Mouse (Mus musculus) liver, embryonic 11.5 days (tissue): ENCODE measurements around the gene Thbs4. TPM values are rescaled to one million over a fixed set of nuclear protein-coding genes. Genes with fewer than 3 reads are reported as not detected.

Experiments
- ATAC-seq: fragments of 200-750 bp; cut with Nextera tagmentation; replicated peaks from 2 replicates; pipeline ENCODE4 v1.8.0; 2017; ENCODE audit warnings: moderate number of reproducible peaks, mild to moderate bottlenecking, moderate TSS enrichment, moderate library complexity; ENCODE audit not compliant: low FRiP score
- DNase-seq: peaks from one replicate; pipeline ENCODE4 v3.0.0-alpha.2; 2017; ENCODE audit warnings: low spot score
- H3K27ac ChIP-seq: fragments of 300-500 bp; sonication (generic); 2 replicates; pipeline ENCODE4 v1.5.1; 2014; ENCODE audit warnings: mild to moderate bottlenecking, low read depth, low read length, control low read depth
- H3K27me3 ChIP-seq: fragments of 300-500 bp; sonication (generic); replicated peaks from 2 replicates; pipeline ENCODE4 v1.6.1; 2014; ENCODE audit warnings: low read length, mixed read lengths; ENCODE audit not compliant: control insufficient read depth, insufficient read depth
- H3K36me3 ChIP-seq: fragments of 300-500 bp; sonication (generic); 2 replicates; pipeline ENCODE4 v1.6.1; 2014; ENCODE audit warnings: mild to moderate bottlenecking, low read length, moderate library complexity, mixed read lengths; ENCODE audit not compliant: control insufficient read depth, insufficient read depth
- H3K4me1 ChIP-seq: fragments of 300-500 bp; sonication (generic); replicated peaks from 2 replicates; pipeline ENCODE4 v1.6.1; 2014; ENCODE audit warnings: low read length, mixed read lengths; ENCODE audit not compliant: control insufficient read depth, insufficient read depth
- H3K4me2 ChIP-seq: fragments of 300-500 bp; sonication (generic); 2 replicates; pipeline ENCODE4 v1.6.1; 2014; ENCODE audit warnings: mild to moderate bottlenecking, control low read depth, moderate library complexity
- H3K4me3 ChIP-seq: fragments of 300-500 bp; sonication (generic); 2 replicates; pipeline ENCODE4 v1.5.1; 2014; ENCODE audit warnings: low read depth, low read length, control low read depth
- H3K9ac ChIP-seq: fragments of 300-500 bp; sonication (generic); 2 replicates; pipeline ENCODE4 v1.6.1; 2014; ENCODE audit warnings: low read depth, low read length, control low read depth
- H3K9me3 ChIP-seq: fragments of 300-500 bp; sonication (generic); 2 replicates; pipeline ENCODE4 v1.6.1; 2016; ENCODE audit warnings: low read length, inconsistent platforms, mixed read lengths; ENCODE audit not compliant: control insufficient read depth
- WGBS: fragments of 180-500 bp; shearing (Covaris S2); extraction: QIAGEN DNeasy Blood & Tissue Kit; methylation state at CpG from one replicate; pipeline ENCODE4 v1.1.7; 2014; 5-methylcytosine and 5-hydroxymethylcytosine counted together
- polyA plus RNA-seq: library from polyadenylated mRNA; unstranded; fragments of >200 nt; fragmentation: Nextera tagmentation; extraction: Ambion mirVana; gene quantifications from 2 replicates; pipeline ENCODE4 v1.2.1, GENCODE M21; 2014

Thbs4 gene
- polyA plus RNA-seq, 1 experiment from 2014 or later, result 1.6 TPM

DNA sequence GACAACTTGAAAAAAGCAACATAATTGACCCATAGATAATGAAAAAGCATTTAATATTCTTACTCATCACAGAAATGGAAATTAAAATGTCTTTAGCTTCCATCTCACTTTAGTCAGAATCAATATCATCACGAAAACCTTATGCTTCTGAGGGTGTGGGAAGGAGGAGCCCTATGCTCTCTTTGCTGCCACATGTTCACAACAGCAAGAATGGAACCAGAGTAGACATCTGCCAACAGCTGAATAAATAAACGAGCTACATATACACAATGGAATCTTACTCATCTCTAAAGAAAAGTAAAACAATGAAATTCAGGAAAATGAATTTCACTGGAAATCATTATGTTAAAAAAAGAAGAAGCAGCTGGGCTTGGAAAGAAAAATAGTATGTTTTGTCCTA lies 4.2 kb upstream of the Thbs4 start:
- Histone ChIP-seq H3K9ac (no peak overlapping the region), H3K36me3 (no peaks in the 10 kb centered on the region), H3K4me3 (no peak overlapping the region), H3K27ac (no peak overlapping the region), H3K4me2 (no peak overlapping the region), H3K27me3 (peaks cover 21% of the 10 kb centered on the region), H3K9me3 (no peaks in the 10 kb centered on the region), H3K4me1 (no peaks in the 10 kb centered on the region)
- WGBS, result 70% methylated on average over 2 of the region's 2 CpGs
- ATAC-seq (no peak), DNase-seq (no peak)

DNA sequence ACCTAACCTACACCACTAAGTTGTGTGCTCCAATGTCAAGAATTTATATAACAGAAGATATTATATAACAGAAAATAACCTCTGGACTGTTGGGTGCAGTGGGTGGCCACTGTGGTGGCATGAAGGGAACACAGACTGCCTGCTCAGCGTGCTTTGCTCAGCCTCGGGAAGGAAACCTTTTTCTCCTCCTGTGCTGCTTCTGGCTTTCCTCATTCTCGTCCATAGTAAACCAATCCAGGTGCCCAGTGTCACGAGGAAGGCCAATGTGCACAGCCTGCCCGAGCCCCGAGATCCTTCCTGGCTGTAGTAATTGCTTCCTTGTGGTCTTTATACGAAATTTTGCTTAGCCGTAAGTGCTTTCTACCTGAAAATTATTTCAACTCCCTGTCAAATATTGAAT lies 982 bp downstream of the Thbs4 start:
- Histone ChIP-seq H3K4me1 (no peaks in the 10 kb centered on the region), H3K4me2 (no peak overlapping the region), H3K9me3 (no peaks in the 10 kb centered on the region), H3K36me3 (no peaks in the 10 kb centered on the region), H3K4me3 (no peak overlapping the region), H3K27ac (no peak overlapping the region), H3K9ac (no peak overlapping the region), H3K27me3 (peaks cover 34% of the 10 kb centered on the region)
- no peak for ATAC-seq
- DNase-seq, result no peak
- WGBS, result 61% methylated on average over 8 of the region's 8 CpGs

DNA sequence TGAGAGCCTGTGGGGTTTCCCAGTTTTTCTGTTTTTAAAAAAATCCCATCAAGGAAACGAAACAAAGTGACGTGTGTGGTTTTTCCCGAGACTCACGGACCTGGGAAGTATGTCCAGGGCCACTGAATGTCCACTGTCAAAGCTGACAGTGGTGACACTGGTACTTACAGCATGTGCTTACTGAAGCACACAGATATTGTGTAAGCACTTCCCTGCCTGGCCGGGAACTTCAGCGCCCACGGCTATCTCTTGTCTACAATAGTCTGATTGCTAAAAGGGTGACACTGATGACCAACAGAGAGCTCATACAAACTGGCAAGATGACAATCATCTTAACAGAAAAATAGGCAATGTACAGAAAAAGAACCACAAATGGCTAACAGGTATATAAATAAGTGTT lies 3.1 kb downstream of the Thbs4 start:
- H3K9me3 ChIP-seq, result no peaks in the 10 kb centered on the region
- no peak overlapping the region for H3K27ac ChIP-seq
- no peak overlapping the region for H3K4me3 ChIP-seq
- DNase-seq (no peak), ATAC-seq (no peak)
- 67% methylated on average over 7 of the region's 7 CpGs for WGBS
- no peak overlapping the region for H3K9ac ChIP-seq
- H3K27me3 ChIP-seq, result peaks cover 34% of the 10 kb centered on the region
- H3K4me2 ChIP-seq, result no peak overlapping the region
- H3K36me3 ChIP-seq, result no peaks in the 10 kb centered on the region
- H3K4me1 ChIP-seq, result no peaks in the 10 kb centered on the region

DNA sequence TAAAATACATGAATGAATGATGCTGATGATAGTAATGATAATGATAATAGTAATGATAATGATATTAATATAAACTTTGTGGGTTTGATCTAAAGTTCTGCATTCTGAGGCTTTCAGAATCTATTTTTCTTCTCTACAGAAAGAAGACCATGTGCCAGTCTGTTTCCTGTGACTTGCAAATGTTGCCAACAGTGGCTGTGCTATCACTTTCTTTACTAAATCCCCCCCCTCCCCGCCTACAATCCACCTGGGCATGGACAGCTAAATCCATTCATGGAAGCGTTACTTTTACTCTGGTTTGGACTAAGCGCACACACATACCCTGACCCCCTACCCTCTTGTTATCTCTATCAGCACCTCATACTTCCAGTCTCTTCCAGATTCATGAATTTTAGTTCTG lies 10.3 kb downstream of the Thbs4 start:
- Histone ChIP-seq H3K27me3 (no peaks in the 10 kb centered on the region), H3K36me3 (no peaks in the 10 kb centered on the region), H3K9ac (no peak overlapping the region), H3K9me3 (no peaks in the 10 kb centered on the region), H3K27ac (no peak overlapping the region), H3K4me3 (no peak overlapping the region), H3K4me1 (no peaks in the 10 kb centered on the region), H3K4me2 (no peak overlapping the region)
- DNase-seq (no peak), ATAC-seq (no peak)
- WGBS, result 77% methylated on average over 3 of the region's 3 CpGs

DNA sequence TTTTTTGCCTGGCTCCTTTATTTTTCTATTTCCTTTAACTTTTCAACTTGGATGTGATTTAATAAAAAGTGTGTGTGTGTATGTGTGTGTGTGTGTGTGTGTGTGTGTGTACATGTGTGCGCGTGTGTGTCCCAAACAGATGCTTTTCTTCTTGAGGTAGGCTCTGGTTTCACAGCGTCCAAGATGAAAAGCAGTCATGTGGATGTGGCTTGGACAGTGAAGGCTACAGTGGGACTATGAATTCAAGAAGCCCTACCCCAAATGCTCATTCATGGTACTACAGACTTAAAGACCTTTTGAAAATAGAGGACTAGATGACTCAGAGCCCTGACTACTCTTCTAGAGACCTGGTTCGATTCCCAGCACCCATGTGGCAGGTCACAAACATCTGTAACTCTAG lies 11.1 kb downstream of the Thbs4 start:
- Histone ChIP-seq H3K27ac (no peak overlapping the region), H3K4me2 (no peak overlapping the region), H3K9me3 (no peaks in the 10 kb centered on the region), H3K4me3 (no peak overlapping the region), H3K27me3 (no peaks in the 10 kb centered on the region), H3K9ac (no peak overlapping the region), H3K4me1 (no peaks in the 10 kb centered on the region), H3K36me3 (no peaks in the 10 kb centered on the region)
- 88% methylated on average over 4 of the region's 4 CpGs for WGBS
- no peak for DNase-seq
- no peak for ATAC-seq

DNA sequence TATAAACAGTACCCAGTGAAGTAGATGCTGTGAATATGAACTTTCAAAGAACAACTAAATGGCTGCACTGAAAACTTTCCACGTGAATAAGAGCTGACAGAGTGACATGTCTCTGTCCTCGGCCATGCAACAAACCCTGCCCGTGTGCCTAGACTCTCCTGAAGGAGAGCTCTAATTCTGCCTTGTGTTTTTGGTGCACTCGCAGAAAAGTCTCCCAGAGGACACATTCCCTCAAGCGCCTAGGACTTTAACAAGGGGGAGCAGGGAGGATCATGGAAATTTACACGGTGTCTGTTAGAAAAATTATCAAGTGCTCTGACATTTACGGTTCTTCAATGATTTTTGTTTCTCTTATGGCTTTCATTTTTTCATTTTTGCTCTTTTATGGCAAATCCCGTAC lies 13.7 kb downstream of the Thbs4 start:
- no peak overlapping the region for H3K4me2 ChIP-seq
- WGBS, result 72% methylated on average over 8 of the region's 8 CpGs
- DNase-seq, result no peak

DNA sequence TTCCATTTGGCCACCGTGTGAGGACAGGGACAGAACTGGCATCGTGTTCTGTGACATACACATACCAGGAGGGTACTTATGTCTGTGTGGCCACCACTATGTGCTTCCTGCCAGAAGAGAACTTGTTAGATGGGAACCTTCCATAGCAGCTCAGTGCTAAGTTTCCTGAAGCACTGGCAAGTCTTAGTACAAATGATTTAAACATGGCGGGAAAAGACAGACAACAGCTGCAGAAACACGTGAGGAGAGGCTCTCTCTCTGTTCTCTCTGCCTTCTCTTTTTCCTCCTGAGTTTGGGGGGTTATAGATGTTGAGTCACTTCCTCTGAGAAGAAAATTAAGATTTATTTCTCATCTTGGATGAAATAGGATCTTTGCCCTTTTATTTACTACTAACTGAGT lies 14.5 kb downstream of the Thbs4 start:
- 81% methylated on average over 4 of the region's 4 CpGs for WGBS
- no peak overlapping the region for H3K4me3 ChIP-seq
- H3K27me3 ChIP-seq, result no peaks in the 10 kb centered on the region
- ATAC-seq (no peak), DNase-seq (no peak)
- H3K9me3 ChIP-seq, result no peaks in the 10 kb centered on the region
- no peaks in the 10 kb centered on the region for H3K4me1 ChIP-seq
- H3K27ac ChIP-seq, result no peak overlapping the region
- no peak overlapping the region for H3K4me2 ChIP-seq
- H3K9ac ChIP-seq, result no peak overlapping the region
- H3K36me3 ChIP-seq, result no peaks in the 10 kb centered on the region

More for the DNA sequence above, 13.7 kb downstream of the Thbs4 start:
- Histone ChIP-seq H3K27me3 (no peaks in the 10 kb centered on the region), H3K9me3 (no peaks in the 10 kb centered on the region), H3K4me3 (no peak overlapping the region), H3K9ac (no peak overlapping the region), H3K4me1 (no peaks in the 10 kb centered on the region), H3K27ac (no peak overlapping the region), H3K36me3 (no peaks in the 10 kb centered on the region)
- ATAC-seq, result no peak

DNA sequence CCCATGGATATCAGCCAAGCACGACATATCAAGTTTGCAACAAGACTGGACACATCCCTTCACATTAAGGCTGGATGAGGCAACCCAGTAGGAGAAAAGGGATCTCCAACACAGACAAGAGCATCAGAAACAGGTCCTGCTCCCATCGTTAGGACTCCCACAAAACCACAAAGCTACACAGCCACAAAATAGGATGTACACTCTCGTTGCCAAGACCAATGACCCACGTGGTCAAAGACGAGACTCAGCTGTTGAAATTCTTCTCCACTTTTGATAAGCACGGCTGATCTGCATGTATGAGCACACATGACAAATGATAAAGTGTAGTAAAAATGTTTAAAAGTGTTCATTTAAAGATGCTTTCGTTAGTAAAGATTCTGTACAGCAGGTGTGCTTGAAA lies 16.0 kb downstream of the Thbs4 start:
- no peak overlapping the region for H3K27ac ChIP-seq
- H3K4me1 ChIP-seq, result no peaks in the 10 kb centered on the region
- DNase-seq (no peak), ATAC-seq (no peak)
- no peak overlapping the region for H3K4me2 ChIP-seq
- no peaks in the 10 kb centered on the region for H3K9me3 ChIP-seq
- 63% methylated on average over 7 of the region's 7 CpGs for WGBS
- H3K9ac ChIP-seq, result no peak overlapping the region
- no peaks in the 10 kb centered on the region for H3K36me3 ChIP-seq
- H3K4me3 ChIP-seq, result no peak overlapping the region
- no peaks in the 10 kb centered on the region for H3K27me3 ChIP-seq

DNA sequence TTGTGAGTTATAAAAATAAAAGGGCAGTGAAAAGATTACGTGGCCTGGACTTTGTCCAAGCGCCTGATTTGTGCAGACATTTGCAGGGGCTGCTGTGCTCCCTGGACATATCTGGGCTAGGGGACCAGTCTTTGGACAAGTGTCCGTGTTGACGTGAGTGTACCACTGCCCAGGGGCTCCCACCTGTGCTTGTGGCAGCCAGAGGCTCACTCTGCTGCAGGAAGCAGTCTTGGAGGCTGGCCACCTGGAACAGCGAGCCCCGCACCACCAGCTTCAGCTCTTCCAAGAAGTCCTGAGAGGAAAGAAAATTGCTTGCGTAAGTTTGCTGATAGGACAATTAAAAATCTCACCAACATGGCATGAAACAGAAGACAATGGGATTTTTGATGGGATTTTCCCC lies 18.7 kb downstream of the Thbs4 start:
- no peaks in the 10 kb centered on the region for H3K27me3 ChIP-seq
- 83% methylated on average over 7 of the region's 7 CpGs for WGBS

More for the DNA sequence above, 18.7 kb downstream of the Thbs4 start:
- Histone ChIP-seq H3K36me3 (no peaks in the 10 kb centered on the region), H3K9ac (no peak overlapping the region), H3K4me3 (no peak overlapping the region), H3K9me3 (no peaks in the 10 kb centered on the region), H3K4me1 (no peaks in the 10 kb centered on the region), H3K4me2 (no peak overlapping the region), H3K27ac (no peak overlapping the region)
- DNase-seq, result no peak
- ATAC-seq, result no peak
